ENCODE assay signal across 7 mouse cellular contexts in the genomic region with DNA sequence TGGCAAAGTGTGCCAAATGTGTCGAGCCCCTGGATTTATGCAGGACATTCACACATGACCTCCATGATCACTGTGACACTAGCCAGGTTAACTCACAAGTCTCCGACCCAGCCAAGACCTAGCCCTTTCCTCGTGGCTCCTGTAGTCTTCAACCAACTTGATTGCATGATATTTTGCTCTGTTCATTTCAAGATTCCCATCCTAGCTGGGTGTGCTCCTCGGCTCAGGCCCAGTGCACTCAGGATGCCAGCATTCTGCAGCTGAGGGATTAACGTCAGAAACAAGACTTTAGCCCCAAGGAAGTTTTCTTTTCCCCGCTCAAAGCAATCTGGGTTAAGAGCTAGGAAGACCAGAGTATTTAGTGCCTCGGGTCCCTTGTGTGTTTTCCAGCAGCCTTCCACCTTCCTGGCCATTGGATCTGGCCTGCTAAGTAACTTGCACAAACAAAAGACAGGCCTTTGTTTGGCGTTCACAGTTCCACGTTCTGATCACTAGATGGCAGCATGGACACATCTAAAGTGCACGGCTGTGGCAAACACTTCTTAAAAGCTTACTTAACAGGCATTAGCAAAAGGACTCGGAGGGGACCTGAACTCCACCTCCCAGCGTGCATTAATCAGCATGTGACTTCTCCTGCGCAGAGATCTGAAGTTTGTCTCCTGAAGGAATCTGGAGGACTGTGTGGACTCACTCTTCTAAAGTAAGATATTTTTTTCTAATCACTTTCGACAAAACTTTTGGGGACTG. TPM values are rescaled to one million over a fixed set of nuclear protein-coding genes. Genes with fewer than 3 reads are reported as not detected.
A peak's percentile ranks its signal among the peaks of the same experiment; 100 is the strongest.
DNase-seq lines count a peak whose midpoint lies in the region; ATAC-seq and TF ChIP-seq lines count a peak whose summit lies in the region.

A gene (plus strand): TSS at position 553 of the 747 bp plus-strand sequence.

- no peak for TF ChIP-seq POLR2A in small intestine, adult 2 months (IDR thresholded peaks at IDR 0.05; ENCODE audit: low read depth, low read length)

- 21% methylated on average over 14 of the region's 14 CpGs for WGBS in intestine, embryonic 16.5 days
- WGBS in midbrain, embryonic 11.5 days: 23% methylated on average over 14 of the region's 14 CpGs
- 27% methylated on average over 14 of the region's 14 CpGs for WGBS in small intestine, adult 2 months

- intact Hi-C loops in left cerebral cortex, postnatal 25 days (cut with DNase I): loop anchor here (10.0 kb wide), 1 partner anchor 254 kb away; no protein-coding TSS in a partner anchor

- DNase-seq in adrenal gland, adult 8-10 months: peak; percentile 34
- DNase-seq in embryo, embryonic 9.5 days (ENCODE audit: extremely low spot score): peak; percentile 89
- peak; percentile 28 for DNase-seq in gonadal fat pad, adult 2 months (ENCODE audit: low read depth)
- peak; percentile 80 to 85 for DNase-seq in left cerebral cortex, postnatal 25 days (ENCODE audit: low spot score in 2 of 2)
- peak; percentile 99 for DNase-seq in midbrain, embryonic 11.5 days (ENCODE audit: low spot score, missing footprints)

- H3K4me3 ChIP-seq in intestine, embryonic 16.5 days (ENCODE audit: low read length): peak within 1 kb of the TSS; percentile 22
- H3K4me3 ChIP-seq in midbrain, embryonic 11.5 days (ENCODE audit: low read depth, low read length): no peak within 1 kb of the TSS
- no peak within 1 kb of the TSS for H3K4me3 ChIP-seq in small intestine, adult 2 months (ENCODE audit: low read depth, low read length)

- TF ChIP-seq CTCF in small intestine, adult 2 months (IDR thresholded peaks at IDR 0.05; ENCODE audit: extremely low read depth, insufficient read length, insufficient replicate concordance, low read depth, low read length): peak; percentile 52; the same call in 1 of the 2 replicates

- H3K4me2 ChIP-seq in intestine, embryonic 16.5 days (ENCODE audit: low read depth, low read length): peak within 1 kb of the TSS; percentile 26; the same call in 1 of the 2 replicates
- peak within 1 kb of the TSS; percentile 19; the same call in 1 of the 2 replicates for H3K4me2 ChIP-seq in midbrain, embryonic 11.5 days

- peak; percentile 85 for ATAC-seq in intestine, embryonic 16.5 days
- peak; percentile 88 for ATAC-seq in midbrain, embryonic 11.5 days (ENCODE audit: low FRiP score)

- no peaks in the 10 kb centered on the region for H3K4me1 ChIP-seq in intestine, embryonic 16.5 days (ENCODE audit: control insufficient read depth, insufficient read depth, low read length)
- peaks cover 3% of the 10 kb centered on the region; the same call in 1 of the 2 replicates for H3K4me1 ChIP-seq in midbrain, embryonic 11.5 days (ENCODE audit: control insufficient read depth, insufficient read depth, low read length)
- no peaks in the 10 kb centered on the region for H3K4me1 ChIP-seq in small intestine, adult 2 months (ENCODE audit: control insufficient read depth, insufficient read depth, insufficient read length, low read length)

- H3K27ac ChIP-seq in intestine, embryonic 16.5 days (ENCODE audit: low read length): no peak within 1 kb of the TSS
- H3K27ac ChIP-seq in midbrain, embryonic 11.5 days (ENCODE audit: low read depth, low read length): peak within 1 kb of the TSS; percentile 20; the same call in 1 of the 2 replicates
- H3K27ac ChIP-seq in small intestine, adult 2 months (ENCODE audit: insufficient read depth, low read depth, low read length): no peak within 1 kb of the TSS

- no peaks in the 10 kb centered on the region for H3K36me3 ChIP-seq in intestine, embryonic 16.5 days (ENCODE audit: control insufficient read depth, insufficient read depth, low read length)
- H3K36me3 ChIP-seq in midbrain, embryonic 11.5 days (ENCODE audit: control insufficient read depth, insufficient read depth, low read length): no peaks in the 10 kb centered on the region
- no peaks in the 10 kb centered on the region for H3K36me3 ChIP-seq in small intestine, adult 2 months (ENCODE audit: control insufficient read depth, insufficient read depth, low read length)

- no peaks in the 10 kb centered on the region for H3K27me3 ChIP-seq in intestine, embryonic 16.5 days (replicated peaks; ENCODE audit: control insufficient read depth, insufficient read depth, low read length)
- no peaks in the 10 kb centered on the region for H3K27me3 ChIP-seq in midbrain, embryonic 11.5 days (ENCODE audit: control insufficient read depth, insufficient read depth, low read length)
- H3K27me3 ChIP-seq in small intestine, adult 2 months (ENCODE audit: control insufficient read depth, insufficient read depth, low read length): no peaks in the 10 kb centered on the region

- no peaks in the 10 kb centered on the region for H3K9me3 ChIP-seq in intestine, embryonic 16.5 days (ENCODE audit: control insufficient read depth, low read length)
- H3K9me3 ChIP-seq in midbrain, embryonic 11.5 days (ENCODE audit: control insufficient read depth, low read length): no peaks in the 10 kb centered on the region

- 0 out of 2 replicates have a peak within 1 kb of the TSS, but pooled peaks have one; percentile 18 for H3K9ac ChIP-seq in intestine, embryonic 16.5 days (ENCODE audit: low read depth, low read length)
- peak within 1 kb of the TSS; percentile 63 for H3K9ac ChIP-seq in midbrain, embryonic 11.5 days (ENCODE audit: low read length)

RNA-seq across cellular contexts. Expression of the gene that starts here (rescaled TPM):
- 1 to 10 TPM; 2.0 to 5.4 (median 3.5) TPM for total RNA-seq in adrenal gland, adult 8-10 months (2022)
- polyA plus RNA-seq in gonadal fat pad, adult 2 months (2012; rRNA removed): 4.8 and 5.2 TPM in 2 replicates
- 8.8 and 9.1 TPM in 2 replicates for polyA plus RNA-seq in intestine, embryonic 16.5 days (2015; fragmentation: Nextera tagmentation; extraction: Ambion mirVana)
- total RNA-seq in left cerebral cortex, postnatal 25 days (2021): 1 to 10 TPM; 3.1 to 4.0 TPM
- 5.7 and 6.4 TPM in 2 replicates for polyA plus RNA-seq in midbrain, embryonic 11.5 days (2014; fragmentation: Nextera tagmentation; extraction: Ambion mirVana)
- polyA plus RNA-seq in small intestine, adult 2 months (2012; rRNA removed): 0.77 and 0.84 TPM in 2 replicates

Comparison
In these comparisons a context has a peak if more than half of its experiments do, and no peak if none do; other contexts are left out.
1. DNase-seq: peak in every context shown above with its lines; median percentile 99 in midbrain, embryonic 11.5 days; 89 in embryo, embryonic 9.5 days; 82 in left cerebral cortex, postnatal 25 days; 34 in adrenal gland, adult 8-10 months; 28 in gonadal fat pad, adult 2 months.